Mouse (Mus musculus) megakaryocyte, embryonic 14.5 days (primary cell): ENCODE data around the gene Col8a1.

Experiments
- FLI1 ChIP-seq: IDR thresholded peaks from 2 replicates; pipeline ENCODE4 v1.6.1; 2012; ENCODE audit warnings: low read length, inconsistent platforms, mixed read lengths
- GATA1 ChIP-seq: IDR thresholded peaks from 3 replicates; pipeline ENCODE4 v1.6.1; 2012; ENCODE audit warnings: mixed read lengths, low read length, inconsistent platforms, borderline replicate concordance

GRCm38 (mm10) chr16:57750549-57750948, 4.0 kb downstream of the Col8a1 start:
- TF ChIP-seq FLI1 (no peak), GATA1 (no peak)
